Mouse (Mus musculus): Measurements from ENCODE around the gene Col27a1. TPM values are rescaled to one million over a fixed set of nuclear protein-coding genes. Genes with fewer than 3 reads are reported as not detected.

Col27a1 gene
- polyA plus RNA-seq, 2 experiments = 1.2 to 3.8 TPM

GRCm38 (mm10) chr4:63266276-63266675, 52.5 kb downstream of the Col27a1 start:
- no peaks in the 10 kb centered on the region for H3K4me1 ChIP-seq (replicated peaks; ENCODE audit: control insufficient read depth in 2 of 2, insufficient read depth in 2 of 2, low read length in 1 of 2)
- 63% methylated on average over 6 of the region's 6 CpGs for WGBS (ENCODE audit: insufficient replicate concordance)

GRCm38 (mm10) chr4:63267121-63267520, 53.3 kb downstream of the Col27a1 start:
- TF ChIP-seq CTCF (IDR thresholded peaks at IDR 0.05; ENCODE audit: low read depth) (no peak), EP300 (IDR thresholded peaks at IDR 0.05; ENCODE audit: low read depth) (no peak)
- Histone ChIP-seq H3K27ac (no peak overlapping the region), H3K36me3 (replicated peaks; ENCODE audit: control insufficient read depth, insufficient read depth, low read depth) (no peaks in the 10 kb centered on the region), H3K27me3 (ENCODE audit: control insufficient read depth, insufficient read depth, low read length) (no peaks in the 10 kb centered on the region), H3K4me2 (ENCODE audit: low read depth) (no peak overlapping the region), H3K9ac (replicated peaks) (no peak overlapping the region), H3K4me1 (replicated peaks; ENCODE audit: control insufficient read depth in 2 of 2, insufficient read depth in 2 of 2, low read length in 1 of 2) (no peaks in the 10 kb centered on the region), H3K9me3 (ENCODE audit: control insufficient read depth, low read length) (no peaks in the 10 kb centered on the region), H3K4me3 (ENCODE audit: insufficient read depth in 1 of 2, low read depth in 2 of 2, low read length in 2 of 2) (no peak overlapping the region)
- WGBS (ENCODE audit: insufficient replicate concordance) = 83% methylated on average over 4 of the region's 4 CpGs
- ATAC-seq (ENCODE audit: insufficient read depth) = no peak
- DNase-seq (ENCODE audit: low read depth in 3 of 3, low spot score in 3 of 3) = no peak

More at GRCm38 (mm10) chr4:63266276-63266675, 52.5 kb downstream of the Col27a1 start:
- TF ChIP-seq CTCF (IDR thresholded peaks at IDR 0.05; ENCODE audit: low read depth) (no peak), EP300 (IDR thresholded peaks at IDR 0.05; ENCODE audit: low read depth) (no peak)
- H3K9me3 ChIP-seq (ENCODE audit: control insufficient read depth, low read length) = no peaks in the 10 kb centered on the region
- H3K9ac ChIP-seq (replicated peaks) = no peak overlapping the region
- no peak overlapping the region for H3K4me2 ChIP-seq (ENCODE audit: low read depth)
- DNase-seq (ENCODE audit: low read depth in 3 of 3, low spot score in 3 of 3) = no peak
- H3K4me3 ChIP-seq (ENCODE audit: insufficient read depth in 1 of 2, low read depth in 2 of 2, low read length in 2 of 2) = no peak overlapping the region
- H3K27me3 ChIP-seq (ENCODE audit: control insufficient read depth, insufficient read depth, low read length) = no peaks in the 10 kb centered on the region
- H3K36me3 ChIP-seq (replicated peaks; ENCODE audit: control insufficient read depth, insufficient read depth, low read depth) = no peaks in the 10 kb centered on the region
- H3K27ac ChIP-seq = no peak overlapping the region
- ATAC-seq (ENCODE audit: insufficient read depth) = no peak

- H3K9ac ChIP-seq (replicated peaks) = no peak overlapping the region
- no peak for TF ChIP-seq CTCF (IDR thresholded peaks at IDR 0.05; ENCODE audit: low read depth)
- TF ChIP-seq EP300 (IDR thresholded peaks at IDR 0.05; ENCODE audit: low read depth) = no peak
- no peaks in the 10 kb centered on the region for H3K36me3 ChIP-seq (replicated peaks; ENCODE audit: control insufficient read depth, insufficient read depth, low read depth)
- DNase-seq (ENCODE audit: low read depth in 3 of 3, low spot score in 3 of 3) (no peak), ATAC-seq (ENCODE audit: insufficient read depth) (no peak)
- no peak overlapping the region for H3K4me2 ChIP-seq (ENCODE audit: low read depth)
- H3K4me1 ChIP-seq (replicated peaks; ENCODE audit: control insufficient read depth in 2 of 2, insufficient read depth in 2 of 2, low read length in 1 of 2) = no peaks in the 10 kb centered on the region
- H3K4me3 ChIP-seq (ENCODE audit: insufficient read depth in 1 of 2, low read depth in 2 of 2, low read length in 2 of 2) = no peak overlapping the region
- no peaks in the 10 kb centered on the region for H3K9me3 ChIP-seq (ENCODE audit: control insufficient read depth, low read length)
- no peaks in the 10 kb centered on the region for H3K27me3 ChIP-seq (ENCODE audit: control insufficient read depth, insufficient read depth, low read length)
- 44% methylated on average over 1 of the region's 1 CpGs for WGBS (ENCODE audit: insufficient replicate concordance)
- H3K27ac ChIP-seq = no peak overlapping the region
Observed at GRCm38 (mm10) chr4:63267586-63267985, 53.8 kb downstream of the Col27a1 start.

- 37% methylated on average over 4 of the region's 4 CpGs for WGBS (ENCODE audit: insufficient replicate concordance)
- Histone ChIP-seq H3K36me3 (replicated peaks; ENCODE audit: control insufficient read depth, insufficient read depth, low read depth) (no peaks in the 10 kb centered on the region), H3K9me3 (ENCODE audit: control insufficient read depth, low read length) (no peaks in the 10 kb centered on the region), H3K4me1 (replicated peaks; ENCODE audit: control insufficient read depth in 2 of 2, insufficient read depth in 2 of 2, low read length in 1 of 2) (no peaks in the 10 kb centered on the region), H3K27ac (no peak overlapping the region), H3K9ac (replicated peaks) (no peak overlapping the region), H3K27me3 (ENCODE audit: control insufficient read depth, insufficient read depth, low read length) (no peaks in the 10 kb centered on the region), H3K4me2 (ENCODE audit: low read depth) (no peak overlapping the region), H3K4me3 (ENCODE audit: insufficient read depth in 1 of 2, low read depth in 2 of 2, low read length in 2 of 2) (no peak overlapping the region)
- TF ChIP-seq EP300 (IDR thresholded peaks at IDR 0.05; ENCODE audit: low read depth) (no peak), CTCF (IDR thresholded peaks at IDR 0.05; ENCODE audit: low read depth) (no peak)
- ATAC-seq (ENCODE audit: insufficient read depth) (no peak), DNase-seq (ENCODE audit: low read depth in 3 of 3, low spot score in 3 of 3) (no peak)
Observed at GRCm38 (mm10) chr4:63268777-63269176, 55.0 kb downstream of the Col27a1 start.

- no peak overlapping the region for H3K4me3 ChIP-seq (ENCODE audit: insufficient read depth in 1 of 2, low read depth in 2 of 2, low read length in 2 of 2)
- ATAC-seq (ENCODE audit: insufficient read depth) (no peak), DNase-seq (ENCODE audit: low read depth in 3 of 3, low spot score in 3 of 3) (no peak)
- TF ChIP-seq CTCF (IDR thresholded peaks at IDR 0.05; ENCODE audit: low read depth) (no peak), EP300 (IDR thresholded peaks at IDR 0.05; ENCODE audit: low read depth) (no peak)
- no peaks in the 10 kb centered on the region for H3K27me3 ChIP-seq (ENCODE audit: control insufficient read depth, insufficient read depth, low read length)
- H3K9ac ChIP-seq (replicated peaks) = no peak overlapping the region
- H3K9me3 ChIP-seq (ENCODE audit: control insufficient read depth, low read length) = no peaks in the 10 kb centered on the region
- H3K4me1 ChIP-seq (replicated peaks; ENCODE audit: control insufficient read depth in 2 of 2, insufficient read depth in 2 of 2, low read length in 1 of 2) = no peaks in the 10 kb centered on the region
- 46% methylated on average over 1 of the region's 1 CpGs for WGBS (ENCODE audit: insufficient replicate concordance)
- H3K36me3 ChIP-seq (replicated peaks; ENCODE audit: control insufficient read depth, insufficient read depth, low read depth) = no peaks in the 10 kb centered on the region
- H3K27ac ChIP-seq = no peak overlapping the region
- no peak overlapping the region for H3K4me2 ChIP-seq (ENCODE audit: low read depth)
Observed at GRCm38 (mm10) chr4:63274516-63274915, 60.7 kb downstream of the Col27a1 start.

Data from liver, embryonic 14.5 days (tissue).